Mouse (Mus musculus): ENCODE data around the gene Prss33. TPM values are rescaled to one million over a fixed set of nuclear protein-coding genes. Genes with fewer than 3 reads are reported as not detected.

The Prss33 gene
- total RNA-seq, 2 experiments from 2014 or later, result not detected

DNA sequence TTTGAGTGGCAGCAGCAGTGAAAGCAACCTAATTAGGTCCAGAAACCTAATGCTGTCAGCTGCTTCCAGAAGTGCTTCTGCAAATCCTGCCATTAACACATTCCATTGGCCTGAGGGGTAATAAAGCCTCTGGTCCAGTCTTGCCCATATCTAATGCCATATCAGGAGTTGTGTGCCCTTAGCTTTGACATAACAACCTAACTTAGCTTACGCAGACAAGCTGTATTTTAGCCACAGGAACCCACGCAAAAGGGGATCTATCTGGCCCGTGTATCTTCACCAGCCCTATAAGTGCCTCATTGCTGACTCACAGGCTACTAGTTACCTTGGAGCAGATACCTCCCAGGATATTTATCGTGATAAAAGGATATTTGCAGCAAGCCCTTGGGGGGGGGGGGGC, 10.3 kb downstream of the Prss33 start:
- DNase-seq, result no peak

DNA sequence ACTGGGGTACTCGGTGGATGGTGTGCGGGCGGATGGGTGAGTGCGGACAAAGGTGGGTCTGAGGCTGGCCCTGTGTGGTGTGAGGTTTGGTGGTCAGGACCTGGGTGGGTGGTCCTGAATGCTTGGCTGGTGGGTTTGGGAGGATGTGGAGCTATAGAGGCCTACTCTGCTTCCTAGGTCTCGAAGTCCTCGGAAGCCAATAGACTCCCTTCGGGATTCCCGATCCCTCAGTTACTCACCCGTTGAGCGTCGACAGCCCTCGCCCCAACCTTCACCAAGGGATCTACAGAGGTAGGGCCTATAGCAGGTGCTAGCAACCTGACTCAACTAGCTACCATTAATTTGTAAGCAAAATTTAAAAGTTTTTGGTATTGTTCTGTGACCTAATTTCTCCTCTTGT, 12.2 kb downstream of the Prss33 start:
- DNase-seq, result no peak

DNA sequence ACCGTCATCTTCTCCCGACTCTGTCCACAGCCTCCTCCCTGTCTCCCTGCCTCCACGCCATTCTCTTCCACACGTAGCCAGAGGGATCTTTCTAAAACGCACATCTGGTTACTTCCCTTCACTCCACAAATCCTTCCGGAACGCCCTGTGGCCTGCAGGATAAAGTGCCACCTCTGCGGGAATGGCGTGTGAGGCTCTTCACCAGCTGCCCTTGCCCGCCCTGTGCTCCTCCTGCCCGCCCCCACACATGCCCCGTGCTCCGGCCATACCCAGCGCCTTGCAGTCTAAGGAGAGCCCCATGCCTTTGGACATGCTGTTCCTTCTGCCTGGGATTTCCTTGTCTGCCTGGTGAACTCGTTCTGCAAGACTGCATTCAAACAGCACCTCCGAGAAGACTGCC, 12.8 kb downstream of the Prss33 start:
- no peak for DNase-seq

DNA sequence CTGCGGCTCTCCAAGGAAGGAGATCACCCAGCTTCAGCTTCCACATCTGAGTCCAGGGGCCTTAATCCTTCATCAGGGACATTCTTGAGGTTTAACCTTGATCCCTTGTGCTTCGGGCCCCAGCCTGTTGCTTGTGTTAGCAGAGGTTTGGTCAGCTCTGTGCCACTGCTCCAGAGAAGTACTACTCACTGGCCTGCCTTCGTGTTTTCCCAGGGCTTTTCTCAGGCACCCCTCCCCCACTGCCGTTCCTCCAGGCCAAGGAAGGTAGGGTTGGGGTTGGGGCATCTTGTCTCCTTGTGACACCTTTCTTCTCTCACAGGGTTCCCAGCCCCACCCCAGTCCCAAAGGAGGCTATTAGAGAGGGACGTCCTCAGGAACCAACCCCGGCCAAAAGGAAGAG, 13.8 kb downstream of the Prss33 start:
- DNase-seq, result peak; percentile 16

DNA sequence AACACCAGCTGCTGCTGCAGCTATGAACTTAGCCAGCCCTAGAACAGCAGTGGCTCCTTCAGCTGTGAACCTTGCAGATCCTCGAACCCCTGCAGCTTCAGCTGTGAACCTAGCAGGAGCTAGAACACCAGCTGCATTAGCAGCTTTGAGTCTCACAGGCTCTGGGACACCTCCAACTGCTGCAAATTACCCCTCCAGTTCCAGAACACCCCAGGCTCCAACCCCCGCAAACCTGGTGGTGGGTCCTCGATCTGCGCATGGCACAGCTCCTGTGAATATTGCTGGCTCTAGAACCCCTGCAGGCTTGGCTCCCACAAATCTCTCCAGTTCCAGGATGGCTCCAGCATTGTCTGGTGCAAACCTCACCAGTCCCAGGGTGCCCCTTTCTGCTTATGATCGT, 15.1 kb downstream of the Prss33 start:
- no peak for DNase-seq

DNA sequence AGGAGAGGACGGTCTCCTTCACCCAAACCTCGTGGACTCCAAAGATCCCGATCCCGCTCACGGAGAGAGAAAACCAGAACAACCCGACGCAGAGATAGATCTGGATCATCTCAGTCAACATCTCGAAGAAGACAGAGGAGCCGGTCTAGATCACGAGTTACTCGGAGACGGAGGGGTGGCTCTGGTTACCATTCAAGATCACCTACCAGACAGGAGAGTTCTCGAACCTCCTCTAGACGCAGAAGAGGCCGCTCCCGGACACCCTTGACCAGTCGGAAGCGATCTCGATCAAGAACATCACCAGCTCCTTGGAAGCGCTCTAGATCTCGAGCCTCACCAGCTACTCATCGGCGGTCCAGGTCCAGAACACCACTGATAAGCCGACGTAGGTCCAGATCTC, 16.6 kb downstream of the Prss33 start:
- no peak for DNase-seq

DNA sequence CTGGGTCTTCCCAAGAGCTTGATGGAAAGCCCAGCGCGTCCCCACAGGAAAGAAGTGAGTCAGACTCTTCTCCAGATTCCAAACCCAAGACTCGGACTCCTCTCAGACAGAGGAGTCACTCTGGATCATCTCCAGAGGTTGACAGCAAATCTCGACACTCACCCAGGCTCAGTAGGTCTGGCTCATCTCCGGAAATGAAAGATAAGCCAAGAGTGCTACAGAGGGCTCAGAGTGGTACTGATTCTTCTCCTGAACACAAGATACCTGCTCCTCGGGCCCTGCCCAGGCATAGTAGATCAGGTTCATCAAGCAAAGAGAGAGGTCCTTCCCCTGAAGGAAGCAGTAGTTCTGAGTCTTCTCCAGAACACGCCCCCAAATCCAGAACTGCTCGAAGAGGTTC, 17.3 kb downstream of the Prss33 start:
- DNase-seq, result no peak

DNA sequence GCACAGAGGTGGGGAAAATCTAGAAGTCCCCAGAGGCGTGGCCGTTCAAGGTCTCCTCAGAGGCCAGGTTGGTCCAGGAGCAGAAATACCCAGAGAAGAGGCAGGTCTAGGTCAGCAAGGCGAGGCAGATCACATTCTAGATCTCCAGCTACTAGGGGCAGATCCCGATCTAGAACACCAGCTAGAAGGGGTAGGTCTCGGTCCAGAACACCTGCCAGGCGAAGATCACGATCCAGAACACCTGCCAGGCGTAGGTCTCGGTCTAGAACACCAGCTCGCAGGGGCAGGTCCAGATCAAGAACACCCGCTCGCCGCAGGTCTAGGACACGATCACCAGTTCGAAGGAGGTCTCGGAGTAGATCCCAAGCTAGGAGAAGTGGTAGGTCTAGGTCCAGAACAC, 20.2 kb downstream of the Prss33 start:
- DNase-seq, result no peak

DNA sequence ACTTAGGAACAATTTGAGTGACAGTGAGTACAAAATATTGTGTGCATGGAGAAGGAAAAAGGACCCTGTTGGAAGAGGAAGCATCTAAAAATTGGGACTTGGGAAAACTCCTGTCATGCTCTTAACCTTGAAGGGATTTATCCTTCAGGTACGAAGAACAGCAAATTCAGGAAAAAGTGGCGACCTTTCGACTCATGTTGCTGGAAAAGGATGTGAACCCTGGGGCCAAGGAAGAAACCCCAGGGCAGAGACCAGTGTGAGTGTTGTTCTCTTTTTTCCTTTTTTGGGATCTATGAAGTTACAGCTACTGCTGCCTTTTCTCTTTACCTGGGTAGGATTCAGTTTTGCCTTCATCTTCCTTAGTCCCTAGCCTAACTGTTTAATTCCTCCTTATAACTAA, 27.9 kb downstream of the Prss33 start:
- no peak for DNase-seq

DNA sequence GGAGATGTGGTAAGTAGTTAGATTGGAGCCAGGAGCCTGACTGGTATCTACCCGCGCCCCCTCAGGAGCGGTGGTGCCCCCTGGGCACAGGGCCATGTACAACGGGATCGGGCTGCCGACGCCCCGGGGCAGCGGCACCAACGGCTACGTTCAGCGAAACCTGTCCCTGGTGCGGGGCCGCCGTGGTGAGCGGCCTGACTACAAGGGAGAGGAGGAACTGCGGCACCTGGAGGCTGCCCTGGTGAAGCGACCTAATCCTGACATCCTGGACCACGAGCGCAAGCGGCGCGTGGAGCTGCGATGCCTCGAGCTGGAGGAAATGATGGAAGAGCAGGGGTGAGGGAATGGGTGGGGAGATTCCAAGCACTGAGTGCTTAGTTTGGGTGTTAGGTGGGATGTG, 29.0 kb downstream of the Prss33 start:
- DNase-seq, result peak; percentile 55

DNA sequence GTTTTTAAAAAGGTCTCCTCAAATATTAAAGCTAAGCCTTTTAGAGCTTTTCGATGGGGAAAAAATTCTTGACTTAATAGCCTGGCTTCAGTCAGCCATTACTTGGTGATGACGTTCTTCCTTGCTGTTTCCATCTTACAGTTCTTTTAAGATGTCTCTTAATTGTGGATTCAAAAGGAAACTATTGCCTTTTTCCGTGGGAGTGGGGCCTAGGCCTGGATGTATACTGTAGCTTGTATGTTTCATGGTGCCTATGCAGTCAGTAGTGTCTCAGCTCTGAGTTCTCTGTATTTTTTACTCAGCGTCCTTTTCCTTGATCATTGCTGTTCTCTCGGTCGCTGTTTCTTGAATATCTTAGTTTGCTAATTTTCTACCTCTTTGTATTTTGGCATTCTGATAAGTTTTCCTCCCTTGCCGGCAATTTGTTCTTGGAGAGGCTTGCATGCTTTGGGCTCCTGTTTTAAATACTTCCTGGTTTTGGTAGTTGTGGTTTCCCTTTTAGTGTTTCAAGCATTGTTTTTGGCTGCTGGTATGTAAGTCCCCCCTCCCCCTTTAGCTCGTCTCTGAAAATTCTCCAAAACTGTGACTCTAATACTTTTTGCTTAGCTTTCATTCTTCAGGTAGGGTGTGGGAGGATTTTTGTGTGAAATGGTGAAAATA, 31.3 kb downstream of the Prss33 start:
- DNase-seq, result no peak

DNA sequence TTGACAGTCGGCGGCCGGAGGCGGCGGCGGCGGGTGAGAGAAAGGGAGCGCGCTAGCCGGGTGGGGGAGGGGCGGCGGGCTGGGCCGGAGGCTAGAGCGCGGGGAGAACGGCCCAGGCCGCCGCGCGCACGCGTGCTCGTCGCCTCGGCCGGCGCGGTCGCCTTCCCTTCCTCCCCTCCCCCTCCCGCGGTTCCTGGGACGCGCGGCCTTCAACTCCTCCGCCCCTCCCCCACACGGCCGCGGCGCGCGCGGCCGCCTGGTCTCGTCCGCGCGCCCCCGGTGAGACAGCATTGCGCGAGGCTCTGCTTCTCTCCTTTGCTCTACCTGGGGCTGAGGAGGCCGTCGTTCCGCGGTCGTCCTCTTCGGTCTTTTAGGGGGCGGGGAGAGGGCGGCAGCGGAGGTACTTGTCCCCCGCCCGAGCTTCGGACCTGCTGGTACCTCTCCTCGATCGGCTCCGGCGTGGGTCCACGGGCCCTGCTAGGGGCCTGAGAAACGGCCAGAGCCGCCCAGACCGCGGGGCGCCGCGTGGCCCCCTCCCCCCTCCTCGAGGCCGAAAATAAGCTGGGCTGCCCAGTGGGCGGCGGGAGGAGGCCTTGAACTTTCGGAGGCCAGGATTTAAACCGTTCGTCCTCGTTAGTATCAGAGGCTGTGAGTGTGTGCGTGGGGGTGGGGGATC, 32.4 kb downstream of the Prss33 start:
- DNase-seq, result peak; percentile 92

DNA sequence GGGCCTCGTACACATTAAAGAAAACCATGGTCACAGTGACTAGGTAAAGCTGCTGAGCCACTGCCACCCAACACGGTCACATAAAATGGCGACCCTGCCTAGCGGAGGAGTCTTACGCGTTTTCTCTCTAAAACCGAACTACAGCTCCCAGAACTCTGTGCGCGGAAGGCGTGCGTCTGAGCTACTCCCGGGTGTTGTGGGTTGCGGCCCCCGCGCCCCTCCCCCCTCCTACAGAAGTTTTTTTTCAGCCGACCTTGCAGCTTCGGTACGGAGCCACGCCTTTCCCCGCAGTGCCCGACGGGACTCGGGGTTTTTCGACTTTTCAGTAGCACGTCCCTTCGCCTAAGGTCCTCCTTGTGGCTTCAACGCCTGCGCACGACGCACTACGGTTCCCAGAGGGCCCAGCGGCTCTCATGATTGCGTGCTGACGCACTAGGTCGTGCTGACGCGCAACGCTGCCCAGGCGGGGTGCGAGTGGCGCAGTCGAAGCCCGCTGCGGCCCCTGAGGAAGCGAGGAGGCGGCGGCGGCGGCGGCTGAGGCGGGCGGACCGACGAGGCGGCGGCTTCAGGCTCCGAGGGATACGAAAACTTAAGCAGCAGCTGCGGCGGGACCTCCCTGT, 33.0 kb downstream of the Prss33 start:
- peak; percentile 97 for DNase-seq

DNA sequence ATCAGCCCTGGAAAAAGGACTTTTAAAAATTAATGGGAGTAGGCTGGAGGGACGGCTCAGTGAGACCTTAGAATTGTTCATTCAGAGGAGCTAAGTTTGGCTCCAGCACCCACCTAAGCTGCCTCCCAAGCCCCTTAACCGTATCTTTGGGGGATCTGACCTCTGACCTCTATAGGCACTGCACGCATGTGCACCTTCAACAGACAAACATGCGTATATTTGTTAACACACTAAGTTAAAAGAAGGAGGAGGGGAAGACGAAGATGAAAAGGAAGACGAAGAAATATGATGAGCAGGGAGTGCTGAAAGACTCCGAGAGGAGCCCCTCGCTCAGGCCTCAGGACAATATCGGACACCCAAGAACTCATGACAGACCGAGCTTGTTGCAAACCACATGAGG, 34.2 kb downstream of the Prss33 start:
- no peak for DNase-seq

DNA sequence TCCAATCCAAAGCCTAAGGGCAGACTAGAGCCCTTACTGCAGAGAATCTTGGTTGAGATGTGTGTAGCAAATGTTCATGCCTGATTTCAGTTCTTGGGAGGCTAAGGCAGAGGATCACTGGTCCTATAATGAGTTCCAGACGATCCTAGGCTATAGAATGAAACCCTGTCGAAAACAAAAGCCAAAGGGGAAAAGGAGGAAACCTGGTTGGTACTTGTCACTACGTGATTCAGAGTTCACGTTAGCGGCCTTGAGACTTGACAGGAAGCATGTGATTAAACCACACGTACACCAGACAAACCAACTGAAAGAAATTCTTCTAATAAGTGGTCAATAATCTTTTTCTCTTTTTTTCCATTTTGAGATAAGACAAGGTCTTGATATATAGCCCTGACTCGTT, 38.5 kb downstream of the Prss33 start:
- no peak for DNase-seq

DNA sequence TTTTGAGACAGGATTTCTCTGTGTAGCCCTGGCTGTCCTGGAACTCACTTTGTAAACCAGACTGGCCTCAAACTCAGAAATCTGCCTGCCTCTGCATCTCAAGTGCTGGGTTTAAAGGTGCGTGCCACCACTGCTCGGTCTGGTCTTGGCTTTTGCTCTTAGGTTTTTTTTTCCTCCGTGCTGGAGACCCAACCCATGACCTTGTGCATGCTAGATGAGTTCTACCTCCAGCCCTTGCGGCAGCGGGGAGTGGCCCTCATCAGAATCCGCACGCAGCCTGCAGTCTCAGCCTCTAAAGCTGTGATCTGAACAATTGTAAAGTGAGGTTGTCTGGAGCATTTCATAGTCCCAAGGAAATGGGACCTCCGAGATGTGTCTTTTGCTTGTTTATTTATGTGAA, 40.5 kb downstream of the Prss33 start:
- DNase-seq, result no peak

DNA sequence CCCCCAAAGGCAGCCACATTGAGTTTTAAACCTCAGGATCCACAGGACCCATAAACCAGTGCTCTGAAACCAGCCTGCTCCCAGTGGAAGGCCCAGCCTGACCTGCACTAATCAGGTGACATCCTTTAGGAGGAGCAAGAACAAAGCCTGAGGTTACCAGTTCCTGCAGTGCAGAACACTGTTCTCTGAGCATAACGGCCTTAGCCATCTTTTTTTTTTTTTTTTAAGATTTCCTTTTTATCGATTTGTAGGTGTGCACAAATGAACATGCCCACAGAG, 44.8 kb downstream of the Prss33 start:
- DNase-seq, result peak; percentile 36

DNA sequence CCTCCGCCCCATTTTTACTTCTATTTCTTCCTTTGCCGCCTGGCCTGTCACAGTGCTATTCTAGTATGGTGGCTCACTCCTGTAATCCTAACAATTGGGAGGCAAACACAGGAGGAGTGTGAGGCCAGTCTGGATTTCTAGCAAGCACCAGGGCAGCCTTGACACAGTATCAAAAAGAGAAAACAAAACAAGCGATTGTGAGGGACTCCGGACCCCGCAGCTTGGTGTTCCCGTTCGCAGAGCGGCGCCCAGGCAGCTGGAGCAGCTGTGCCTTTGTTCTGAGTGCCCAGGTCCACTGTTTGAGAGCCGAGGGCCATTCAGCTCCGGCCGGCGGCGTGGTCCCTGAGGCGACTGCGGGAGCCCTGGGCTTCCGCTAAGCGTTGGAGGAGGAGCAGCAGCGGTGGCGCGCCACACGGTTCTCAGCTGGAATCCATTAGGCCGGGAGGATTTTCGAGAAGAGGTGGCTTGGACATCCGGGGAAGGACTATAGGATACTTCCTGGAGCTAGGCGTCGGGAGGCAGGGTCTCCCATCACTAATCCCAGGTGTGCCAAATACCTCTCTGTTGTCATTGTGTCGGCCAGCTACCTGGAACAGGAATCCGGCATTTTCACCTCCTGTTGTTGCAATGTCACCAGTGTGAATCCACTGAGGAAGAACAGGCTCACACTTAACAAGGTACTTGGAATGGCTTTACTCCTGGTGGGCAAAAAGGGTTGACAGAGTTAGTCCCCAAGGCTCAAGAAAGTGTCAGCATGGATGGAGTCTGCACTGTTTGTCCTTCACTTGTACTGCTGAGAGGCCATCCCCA, 45.4 kb downstream of the Prss33 start, which contains the start of gene Srrm2:
TSS of gene Srrm2 (plus strand) at position 264 of the 810 bp plus-strand sequence.
- peak; percentile 80 for DNase-seq

DNA sequence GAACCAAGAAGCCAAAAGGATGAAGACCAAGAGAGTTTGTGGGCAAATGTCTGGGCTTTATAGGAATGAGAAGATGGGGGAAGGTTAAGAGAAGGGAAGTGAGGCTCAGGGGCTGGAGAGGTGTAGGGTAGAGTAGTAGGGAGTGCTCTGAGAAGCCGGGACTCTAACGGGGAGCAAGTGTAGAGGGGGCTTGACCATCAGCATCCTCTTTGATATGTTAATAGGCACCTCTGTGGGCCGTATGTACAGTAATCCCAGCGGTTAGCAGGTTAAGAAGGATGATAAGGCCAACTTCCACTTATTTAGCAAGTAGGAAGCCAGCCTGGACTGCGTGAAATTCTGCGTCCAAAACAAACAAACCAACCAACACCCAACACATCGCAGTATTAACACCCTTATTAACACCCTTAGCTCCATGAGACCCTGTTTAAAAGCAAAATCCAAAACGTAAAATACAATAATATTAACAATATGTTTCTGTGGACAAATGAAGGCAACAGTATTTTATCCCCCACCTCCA, 46.0 kb downstream of the Prss33 start:
- DNase-seq, result no peak

DNA sequence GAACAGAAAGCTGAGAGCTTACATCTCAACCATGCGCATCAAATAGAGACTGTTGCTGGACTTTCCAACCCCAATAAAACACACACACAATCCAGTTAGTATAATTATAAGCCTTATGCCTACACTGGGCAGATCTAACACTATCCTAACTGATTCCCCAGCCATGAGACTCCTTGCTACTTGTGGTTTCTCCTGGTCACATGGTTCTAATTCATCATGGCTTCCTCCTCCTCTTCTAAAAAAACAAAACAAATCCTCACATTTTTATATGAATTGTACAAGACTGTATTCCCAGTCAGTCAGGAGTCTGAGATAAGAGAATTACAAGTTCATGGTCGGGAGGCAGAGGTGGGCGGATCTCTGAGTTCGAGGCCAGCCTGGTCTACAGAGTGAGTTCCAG, 46.9 kb downstream of the Prss33 start:
- no peak for DNase-seq

DNA sequence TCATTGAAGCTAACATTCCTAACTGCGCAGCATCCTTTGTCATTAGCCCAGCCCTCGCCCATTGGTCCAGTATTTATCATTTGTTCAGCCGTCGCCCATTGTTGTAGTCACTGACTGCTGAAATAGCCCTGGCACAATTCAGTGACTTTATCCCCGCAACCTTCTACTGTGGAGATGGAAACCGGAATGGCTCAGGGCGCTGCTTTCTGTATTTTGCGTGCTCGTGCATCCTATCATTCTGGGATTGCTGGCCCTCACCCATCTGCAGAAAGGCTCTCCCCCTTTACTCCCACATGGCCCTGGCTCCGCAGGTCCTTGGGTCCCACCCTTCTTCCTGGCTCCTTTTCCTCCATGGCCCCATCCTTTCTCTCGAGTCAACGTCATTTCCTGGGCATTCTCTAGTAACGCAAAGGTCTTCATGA, 49.3 kb downstream of the Prss33 start:
- peak; percentile 31 for DNase-seq

DNA sequence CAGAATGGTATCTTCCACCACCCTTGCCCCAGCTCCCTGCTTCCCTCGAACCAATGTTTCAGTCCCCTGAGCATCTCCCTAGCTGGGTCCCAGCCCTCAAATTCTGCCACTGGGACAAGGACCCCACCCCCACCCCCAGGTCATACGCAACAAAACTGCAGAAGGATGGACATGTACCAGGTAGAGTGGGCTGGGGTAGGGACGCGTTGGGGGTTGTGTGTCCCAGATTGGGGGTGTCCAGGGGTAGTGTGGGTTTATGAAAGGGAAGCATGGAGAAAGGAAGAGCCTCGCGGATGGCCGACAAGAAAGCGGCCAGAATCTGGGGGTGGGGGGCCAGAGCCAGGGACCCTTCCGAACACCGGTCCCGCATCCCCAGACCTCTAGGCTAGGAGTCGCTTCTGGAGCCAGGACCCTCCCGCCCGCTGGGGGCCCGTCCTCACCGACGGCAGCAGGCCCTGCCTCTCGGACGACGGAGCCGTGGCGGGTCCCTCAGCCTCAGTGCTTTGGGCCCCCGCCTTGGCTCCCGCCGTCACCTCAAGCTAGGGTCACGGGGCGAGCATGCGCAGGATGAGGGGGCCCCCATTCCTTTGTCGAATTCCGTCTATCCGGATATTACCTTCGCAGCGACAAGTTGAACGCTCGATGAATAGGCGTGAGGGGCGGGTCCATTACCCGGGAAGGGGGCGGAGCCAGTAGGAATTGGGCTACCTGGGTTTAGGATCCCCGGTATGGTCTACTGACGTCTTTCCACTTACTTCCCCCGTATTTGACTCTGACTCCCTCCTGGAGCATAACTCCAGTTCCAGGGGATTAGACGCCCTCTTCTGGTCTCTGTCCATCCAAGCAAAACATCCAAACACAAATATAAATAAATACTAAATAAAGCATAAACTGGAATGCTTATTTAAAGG, 50.0 kb downstream of the Prss33 start, which contains the start of gene Flywch2:
TSS of gene Flywch2 (minus strand) at position 521 of the 911 bp plus-strand sequence.
- peak; percentile 82 for DNase-seq

Data from adrenal gland, postnatal 10 days (tissue).